Mouse (Mus musculus): Measurements from ENCODE around the gene Gchfr. TPM values are rescaled to one million over a fixed set of nuclear protein-coding genes. Genes with fewer than 3 reads are reported as not detected.

Gchfr gene
- total RNA-seq (2015; ENCODE audit: low replicate concordance), result not detected in 2 replicates
- total RNA-seq (2017; ENCODE audit: low replicate concordance), result 1.5 TPM in 1 of 2 replicates, not detected in the other

DNA sequence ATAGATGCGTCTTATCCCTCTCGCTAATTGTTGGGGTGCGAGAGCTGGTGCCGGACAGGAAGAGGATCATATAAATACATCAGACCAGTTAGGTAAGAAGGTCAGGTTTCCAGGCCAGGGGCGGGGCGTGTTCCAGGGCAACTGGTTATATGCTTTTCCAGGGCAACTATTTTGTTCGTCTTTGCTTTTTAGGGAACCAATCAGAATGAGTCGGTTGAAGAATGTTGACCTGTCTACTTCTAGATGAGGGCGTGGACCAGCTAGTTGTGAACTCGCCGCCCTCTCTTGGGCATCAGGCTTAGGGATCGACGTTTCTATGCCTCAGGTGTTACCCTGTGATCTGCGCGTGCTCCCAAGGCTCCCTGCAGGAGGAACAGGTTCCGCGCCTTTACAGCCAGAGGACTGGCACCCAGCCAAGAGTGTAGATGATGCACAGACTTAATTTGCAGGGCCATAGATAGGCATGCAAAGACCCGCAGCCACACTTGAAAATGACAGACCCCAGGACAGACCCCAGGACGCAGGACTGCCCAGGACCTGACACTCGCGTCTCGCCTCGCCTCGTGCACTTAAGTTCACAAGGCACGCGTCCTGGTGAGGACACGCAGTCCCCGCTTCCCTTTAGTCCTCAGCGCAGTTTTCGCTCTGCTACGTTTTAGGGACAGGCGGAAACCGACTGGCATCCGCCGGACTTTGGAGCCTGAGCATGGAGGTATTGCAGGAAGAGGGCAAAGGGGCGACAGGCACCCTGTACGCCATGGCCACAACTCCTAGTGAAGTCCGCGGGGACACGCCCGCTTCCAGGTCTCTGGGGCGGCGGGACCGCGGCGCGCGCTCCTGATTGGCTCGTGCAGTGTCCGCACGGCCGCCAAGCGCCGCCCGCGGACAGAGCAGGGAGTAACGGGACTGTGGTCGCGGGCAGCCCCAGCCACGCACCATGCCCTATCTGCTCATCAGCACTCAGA lies at the start of gene Gchfr:
Gene Gchfr (plus strand): TSS at position 873 of the 965 bp plus-strand sequence.
- ATAC-seq (replicated peaks; ENCODE audit: low FRiP score, poor library complexity, severe bottlenecking), result peak; percentile 86

DNA sequence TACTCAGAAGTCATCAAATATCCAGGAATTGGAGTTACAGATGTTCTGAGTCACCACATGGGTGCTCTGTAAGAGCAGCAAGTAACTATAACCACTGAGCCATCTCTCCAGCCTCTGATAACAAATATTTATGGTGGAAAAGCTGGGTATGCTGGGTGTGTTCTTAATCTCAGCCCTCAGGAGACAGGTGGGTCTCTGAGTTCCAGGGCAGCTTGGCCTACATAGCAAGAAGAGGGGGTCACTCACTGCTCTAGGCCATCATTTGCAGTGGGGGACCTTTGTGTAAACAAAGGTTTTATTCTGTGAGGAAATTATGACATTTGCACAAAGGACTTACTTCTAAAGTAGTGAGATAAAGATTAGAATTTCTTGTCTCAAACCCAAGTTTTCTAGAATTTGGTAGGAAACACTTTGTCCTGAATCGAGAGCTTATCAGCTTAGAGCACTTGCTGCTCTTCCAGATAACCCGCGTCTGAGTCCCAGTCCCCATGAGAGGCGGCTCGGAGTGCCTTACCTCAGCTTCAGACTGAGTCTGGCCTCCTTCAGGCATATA lies 31.2 kb upstream of the Gchfr start:
- ATAC-seq (replicated peaks; ENCODE audit: low FRiP score, poor library complexity, severe bottlenecking), result peak; percentile 94

DNA sequence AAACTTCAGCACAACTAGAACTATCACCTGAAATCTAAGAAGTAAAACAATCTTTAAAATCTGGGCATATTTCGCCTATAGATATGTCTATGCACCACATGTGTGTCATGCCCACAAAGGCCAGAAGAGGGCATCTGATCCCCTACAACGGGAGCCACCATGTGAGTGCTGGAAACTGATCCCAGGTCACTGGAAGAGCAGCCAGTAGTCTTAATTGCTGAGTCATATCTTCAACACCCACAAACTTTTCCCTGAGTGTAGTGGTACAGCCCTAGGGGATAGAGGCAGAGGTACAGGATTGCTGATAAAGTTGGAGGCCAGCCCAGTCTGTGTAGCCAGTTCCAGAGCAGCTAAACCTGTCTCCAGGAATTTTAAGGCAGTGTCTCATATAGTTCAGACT lies 22.4 kb upstream of the Gchfr start:
- peak; percentile 56 for ATAC-seq (replicated peaks; ENCODE audit: low FRiP score, poor library complexity, severe bottlenecking)

DNA sequence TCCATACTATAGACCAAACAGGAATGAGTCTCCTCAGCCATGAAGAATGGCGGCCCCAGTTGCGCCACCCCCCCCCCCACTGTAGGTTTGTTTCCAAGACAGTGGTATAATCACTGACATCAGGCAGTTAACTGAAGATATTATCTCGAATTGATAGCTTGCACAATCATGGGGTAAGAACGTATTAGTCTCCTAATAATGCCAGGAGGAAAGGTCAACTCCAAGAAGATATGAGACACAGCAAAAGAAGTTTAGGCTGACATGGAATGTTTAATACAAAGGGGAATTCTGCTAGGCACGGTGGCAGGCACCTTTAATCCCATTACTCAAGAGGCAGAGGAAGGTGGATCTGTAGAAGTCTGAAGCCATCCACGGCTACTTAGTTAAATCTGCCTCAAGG lies 21.1 kb upstream of the Gchfr start:
- no peak for ATAC-seq (replicated peaks; ENCODE audit: low FRiP score, poor library complexity, severe bottlenecking)

DNA sequence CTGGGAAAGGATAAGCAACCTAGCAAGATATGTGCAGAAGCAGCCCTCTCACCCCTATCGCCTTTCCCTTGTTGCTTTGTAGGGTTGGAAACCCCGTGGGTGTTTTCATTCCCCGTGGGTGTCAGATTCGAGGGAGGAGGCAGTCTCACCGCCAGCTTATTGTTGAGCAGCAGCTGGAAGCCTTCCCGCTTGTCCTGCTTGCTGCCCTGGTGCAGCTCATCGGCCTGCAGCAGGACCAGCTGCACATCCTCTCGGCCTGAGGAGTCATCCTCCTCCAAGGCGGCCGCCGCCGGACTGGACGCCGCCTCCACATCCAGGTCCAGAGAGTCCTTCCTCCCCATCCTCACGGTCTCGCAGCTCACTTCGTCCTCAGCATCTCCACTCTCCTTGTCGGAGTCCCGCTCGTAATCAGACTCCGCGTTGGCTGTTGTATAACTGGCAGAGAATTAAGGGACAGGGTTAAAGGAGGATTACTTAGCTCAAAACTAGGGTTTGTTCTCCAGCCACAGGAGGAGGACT lies 20.4 kb upstream of the Gchfr start:
- ATAC-seq (replicated peaks; ENCODE audit: low FRiP score, poor library complexity, severe bottlenecking), result no peak

DNA sequence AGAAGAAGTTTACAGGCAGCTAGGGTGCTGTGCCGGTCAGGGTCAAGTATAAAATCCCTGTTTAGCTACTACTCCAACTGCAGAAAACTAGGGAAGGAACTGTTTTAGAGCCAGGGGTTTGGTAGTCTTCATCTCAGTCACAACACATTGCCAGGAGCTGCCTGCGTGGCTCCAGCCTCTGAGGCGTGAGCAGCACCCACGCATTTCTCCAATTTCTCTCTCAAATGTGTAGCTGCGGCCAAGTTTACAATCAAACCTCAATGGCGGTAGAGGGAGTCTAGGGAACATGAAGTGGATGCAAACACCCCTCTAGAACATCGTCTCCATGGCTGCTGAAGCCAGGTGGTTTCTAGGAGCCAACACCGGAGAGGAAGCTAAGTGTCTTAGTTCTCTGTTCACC lies 19.8 kb upstream of the Gchfr start:
- no peak for ATAC-seq (replicated peaks; ENCODE audit: low FRiP score, poor library complexity, severe bottlenecking)

DNA sequence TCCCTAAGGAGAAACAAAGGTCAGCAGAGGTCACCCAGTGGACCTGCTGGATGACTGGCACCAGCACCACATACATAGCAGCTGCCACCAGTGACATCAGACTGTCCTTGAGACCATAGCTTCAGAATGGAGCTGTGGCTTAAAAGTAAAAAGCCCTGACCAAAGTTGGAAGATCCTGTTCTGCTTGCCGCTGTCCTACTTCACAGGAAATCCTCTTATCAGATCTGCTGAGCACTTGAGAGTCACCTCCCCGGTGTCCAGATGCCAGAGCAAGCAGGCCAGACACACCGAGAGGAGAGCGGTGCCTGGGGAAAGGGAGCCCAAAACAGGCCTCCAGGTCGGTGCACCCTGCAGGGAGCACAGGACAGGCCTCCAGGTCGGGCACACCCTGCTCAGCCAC lies 15.3 kb upstream of the Gchfr start:
- ATAC-seq (replicated peaks; ENCODE audit: low FRiP score, poor library complexity, severe bottlenecking), result no peak

DNA sequence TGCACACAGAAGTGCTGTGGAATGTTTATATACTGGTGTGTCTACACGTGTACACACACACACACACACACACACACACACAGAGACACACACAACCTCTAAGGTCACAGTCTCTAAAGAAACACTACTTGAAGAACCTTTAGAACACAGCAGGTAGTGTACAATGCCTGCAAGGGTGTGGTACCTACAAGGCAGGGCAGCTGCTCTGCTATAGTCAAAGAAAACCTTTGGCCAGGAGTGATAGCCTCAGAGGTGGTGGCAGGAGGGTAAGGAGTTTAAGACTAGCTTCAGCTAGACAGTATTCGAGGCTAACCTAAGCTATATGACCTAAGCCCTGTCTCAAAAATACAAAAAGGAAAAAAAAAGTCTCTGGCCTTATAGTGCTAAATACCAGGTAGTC lies 12.9 kb upstream of the Gchfr start:
- ATAC-seq (replicated peaks; ENCODE audit: low FRiP score, poor library complexity, severe bottlenecking), result 0 out of 2 replicates have a peak, but pooled peaks have one; percentile 10

DNA sequence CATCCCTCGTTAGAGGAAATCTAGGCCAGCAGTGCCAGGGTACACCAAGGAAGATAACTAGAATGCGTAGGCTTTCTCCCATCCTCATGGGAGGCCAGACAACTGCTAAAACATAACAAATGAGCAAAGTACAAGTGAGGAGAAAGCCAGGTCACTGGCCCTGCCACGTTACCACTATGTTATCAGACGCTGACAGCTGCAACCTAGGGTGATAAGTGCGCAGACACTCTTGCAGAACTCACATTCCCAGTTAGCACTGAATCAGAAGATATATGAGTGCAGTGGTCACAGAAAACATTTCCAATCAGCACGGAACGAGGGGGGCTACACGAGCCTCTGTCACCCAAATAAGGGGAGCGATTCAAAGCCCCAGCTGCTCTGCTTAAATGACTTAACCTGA lies 12.2 kb upstream of the Gchfr start:
- peak; percentile 82 for ATAC-seq (replicated peaks; ENCODE audit: low FRiP score, poor library complexity, severe bottlenecking)

DNA sequence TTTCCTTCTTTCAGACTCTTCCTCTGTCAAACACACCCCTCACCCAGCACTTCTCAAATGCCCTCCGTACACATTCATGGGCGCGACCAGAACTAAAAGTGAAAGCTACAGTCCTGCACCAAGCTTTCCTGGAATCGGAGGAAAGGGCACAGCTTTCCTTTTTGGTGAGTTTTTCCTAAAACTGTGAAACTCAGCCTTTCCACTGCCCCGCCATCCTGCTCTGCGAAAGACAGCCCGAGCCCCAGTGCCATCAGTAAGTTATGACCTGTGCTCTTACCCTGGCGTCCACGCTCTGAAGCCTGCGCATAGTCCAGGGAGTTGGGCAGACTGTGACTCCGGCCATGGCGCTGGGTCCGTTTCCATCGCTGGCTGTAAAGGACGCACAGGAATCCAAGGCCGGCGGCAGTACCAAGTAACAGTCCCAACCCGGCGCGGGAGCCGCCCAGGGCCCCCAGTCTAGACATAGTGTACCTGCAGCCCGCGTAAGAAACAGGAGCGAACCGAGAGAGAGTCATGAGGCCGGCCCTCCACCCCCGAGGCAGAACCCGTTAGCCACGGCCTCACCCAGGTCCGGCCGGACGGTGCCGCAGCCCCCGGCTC lies 11.4 kb upstream of the Gchfr start:
- peak; percentile 38 for ATAC-seq (replicated peaks; ENCODE audit: low FRiP score, poor library complexity, severe bottlenecking)

DNA sequence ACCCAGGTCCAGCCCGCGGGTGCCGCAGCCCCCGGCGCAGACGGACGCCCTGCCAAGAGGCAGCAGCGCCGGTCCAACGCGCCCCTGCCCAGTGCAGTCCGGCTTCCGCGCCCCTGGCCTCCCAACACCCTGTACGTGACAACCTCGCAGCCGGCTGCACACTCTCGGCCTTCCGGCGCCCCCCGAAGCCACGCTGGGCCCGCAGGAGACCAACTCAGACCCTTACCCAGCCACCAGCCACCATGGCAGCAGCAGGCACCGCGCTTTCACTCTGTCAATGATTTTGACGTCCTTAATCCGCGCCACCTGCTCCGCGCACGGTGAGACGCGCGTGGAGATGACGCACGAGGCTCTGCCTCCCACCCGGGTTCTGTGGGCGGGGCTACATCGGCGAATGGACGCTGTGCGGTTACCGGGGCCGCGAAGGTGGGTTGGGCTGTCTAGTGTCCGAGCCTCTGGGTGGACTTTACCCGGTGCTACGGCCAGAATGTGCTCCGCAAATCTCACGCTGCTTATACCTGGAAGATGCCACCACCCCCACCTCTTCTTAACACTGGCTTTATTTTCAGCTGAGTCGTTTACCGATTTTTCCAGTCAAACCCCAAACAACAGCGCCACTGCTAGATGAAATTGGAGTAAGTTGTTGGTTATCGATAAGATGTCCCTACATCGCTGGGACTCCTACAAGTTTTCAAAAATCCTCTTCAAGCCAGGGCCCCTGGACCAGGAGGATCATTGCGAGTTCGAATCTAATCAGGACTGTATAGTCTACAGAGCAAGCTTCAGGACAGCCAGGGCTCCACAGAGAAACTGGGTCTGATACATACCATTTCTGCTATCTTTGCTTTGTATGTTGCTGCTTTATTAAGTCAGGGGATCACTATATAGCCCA lies 10.6 kb upstream of the Gchfr start, which contains the start of gene Rmdn3:
Gene Rmdn3 (minus strand): TSS at position 354 of the 892 bp plus-strand sequence.
- peak; percentile 80 for ATAC-seq (replicated peaks; ENCODE audit: low FRiP score, poor library complexity, severe bottlenecking)

DNA sequence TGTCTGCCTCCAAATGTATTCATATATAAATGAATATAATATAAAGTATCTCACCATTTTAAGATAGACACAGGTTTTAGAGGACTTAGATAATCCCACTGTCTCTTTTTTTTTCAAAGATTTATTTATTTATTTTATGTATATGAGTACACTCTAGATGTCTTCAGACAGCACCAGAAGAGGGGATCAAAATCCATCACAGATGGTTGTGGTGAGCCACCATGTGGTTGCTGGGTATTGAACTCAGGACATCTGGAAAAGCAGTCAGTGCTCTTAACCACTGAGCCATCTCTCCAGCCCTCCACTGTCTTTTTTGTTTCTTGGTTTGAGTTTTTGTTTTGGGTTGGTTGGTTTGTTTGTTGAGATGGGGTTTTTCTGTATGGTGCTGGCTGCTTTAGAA lies 9.7 kb upstream of the Gchfr start:
- no peak for ATAC-seq (replicated peaks; ENCODE audit: low FRiP score, poor library complexity, severe bottlenecking)

DNA sequence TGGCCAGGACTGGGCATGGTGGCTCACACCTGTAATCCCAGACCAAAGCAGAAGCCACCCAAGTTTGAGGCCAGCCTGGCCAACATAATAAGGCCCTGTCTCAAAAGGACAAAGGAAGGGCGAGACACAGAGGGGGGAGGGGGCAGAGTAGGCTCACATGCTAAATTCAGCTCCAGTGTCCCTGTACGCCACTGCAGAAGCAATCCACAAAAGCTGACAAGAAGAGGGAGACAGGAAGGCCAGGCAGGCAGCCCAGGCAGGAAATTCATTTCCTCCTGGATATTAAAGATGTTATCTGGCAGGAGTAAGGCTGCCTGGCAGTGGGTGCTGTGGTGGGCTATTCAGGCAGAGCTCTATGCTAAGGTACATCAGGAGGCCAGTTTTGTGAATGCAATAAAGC lies 6.3 kb upstream of the Gchfr start:
- ATAC-seq (replicated peaks; ENCODE audit: low FRiP score, poor library complexity, severe bottlenecking), result no peak

DNA sequence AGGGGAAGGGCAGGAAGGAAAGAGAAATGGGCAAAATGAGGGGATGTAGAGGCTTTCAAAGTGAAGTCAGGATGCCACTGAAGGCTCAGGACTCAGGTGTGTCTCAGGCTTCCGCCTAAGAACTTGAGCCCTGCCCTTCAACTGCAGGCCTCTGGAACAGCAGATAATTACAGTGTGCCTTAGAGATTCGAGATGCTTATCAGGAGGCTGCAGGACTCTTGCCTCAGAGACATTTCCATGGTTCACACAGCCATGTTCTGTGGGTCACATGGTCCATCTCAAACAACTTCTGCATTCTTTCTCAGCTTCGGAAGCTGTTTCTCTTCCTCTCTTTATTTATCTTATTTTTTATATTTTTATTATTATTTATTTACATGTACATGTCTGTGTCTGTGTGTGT lies 4.4 kb upstream of the Gchfr start:
- no peak for ATAC-seq (replicated peaks; ENCODE audit: low FRiP score, poor library complexity, severe bottlenecking)

DNA sequence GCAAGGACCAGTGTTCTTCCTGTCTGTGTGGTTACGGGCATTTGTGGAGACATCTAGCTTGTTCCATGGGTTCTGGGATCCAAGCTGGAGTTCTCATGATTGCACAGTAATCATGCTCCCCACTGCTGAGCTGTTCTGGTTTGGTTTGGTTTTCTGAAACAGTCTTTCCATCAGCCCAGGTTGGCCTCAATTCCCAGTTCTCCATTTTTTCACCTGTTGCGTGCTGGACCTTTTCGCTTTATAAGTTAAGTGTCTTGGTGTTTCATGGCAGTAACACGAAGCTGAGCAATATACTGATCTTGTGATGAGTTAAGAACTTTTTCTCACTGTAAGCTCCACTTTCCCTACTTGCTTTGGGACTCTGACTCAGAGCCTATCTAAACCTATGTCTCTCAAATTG lies 3.6 kb upstream of the Gchfr start:
- ATAC-seq (replicated peaks; ENCODE audit: low FRiP score, poor library complexity, severe bottlenecking), result no peak

DNA sequence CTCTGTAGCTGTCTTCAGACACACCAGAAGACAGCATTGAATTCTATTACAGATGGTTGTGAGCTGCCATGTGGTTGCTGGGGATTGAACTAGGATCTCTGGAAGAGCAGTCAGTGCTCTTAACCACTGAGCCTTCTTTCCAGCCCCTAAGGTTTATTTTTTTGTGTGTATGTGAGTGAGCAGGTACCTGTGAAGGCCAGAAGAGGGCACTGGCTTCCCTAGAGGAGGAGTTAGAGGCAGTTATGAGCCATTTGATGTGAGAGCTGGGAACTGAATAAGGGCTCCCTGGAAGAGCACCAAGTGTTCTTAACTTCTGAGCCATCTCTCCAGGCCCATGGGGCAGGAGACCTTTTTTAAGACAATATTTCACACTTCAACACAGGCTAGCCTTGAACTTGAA lies 2.2 kb upstream of the Gchfr start:
- no peak for ATAC-seq (replicated peaks; ENCODE audit: low FRiP score, poor library complexity, severe bottlenecking)

DNA sequence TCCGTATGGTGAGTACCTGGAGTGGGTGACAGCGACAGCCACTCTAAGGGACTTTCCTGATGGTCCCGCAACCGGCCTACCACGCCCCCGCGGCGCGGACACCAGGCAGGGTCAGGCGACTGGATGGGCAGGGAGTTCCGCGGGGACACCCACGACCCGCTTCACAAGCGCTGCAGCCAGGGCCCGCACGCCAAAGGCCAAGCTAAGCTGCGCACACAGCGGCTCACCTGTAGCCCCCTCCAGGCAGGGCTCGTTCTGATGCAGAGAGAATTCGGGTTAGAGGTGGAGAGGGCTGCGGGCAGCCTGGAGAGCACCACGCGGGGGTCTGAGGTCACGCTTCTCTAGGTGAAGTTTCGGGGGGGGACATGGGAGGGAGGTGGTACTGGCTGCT lies 288 bp downstream of the Gchfr start:
- no peak for ATAC-seq (replicated peaks; ENCODE audit: low FRiP score, poor library complexity, severe bottlenecking)

DNA sequence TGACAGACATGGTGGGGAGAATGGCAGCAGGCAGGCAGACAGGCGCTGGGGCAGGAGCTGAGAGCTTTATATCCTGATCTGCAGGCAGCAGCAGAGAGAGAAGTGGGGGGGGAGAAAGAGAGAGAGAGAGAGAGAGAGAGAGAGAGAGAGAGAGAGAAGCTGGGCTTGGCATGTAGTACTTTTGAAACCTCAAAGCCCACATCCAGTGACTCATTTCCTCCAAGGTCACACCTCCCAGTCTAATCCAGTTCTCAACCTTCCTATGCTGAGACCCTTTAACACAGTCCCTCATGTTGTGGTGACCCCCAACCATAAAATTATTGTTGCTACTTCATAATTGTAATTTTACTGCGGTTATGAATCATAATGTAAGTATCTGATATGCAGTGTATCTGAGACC lies 2.7 kb downstream of the Gchfr start:
- ATAC-seq (replicated peaks; ENCODE audit: low FRiP score, poor library complexity, severe bottlenecking), result no peak

DNA sequence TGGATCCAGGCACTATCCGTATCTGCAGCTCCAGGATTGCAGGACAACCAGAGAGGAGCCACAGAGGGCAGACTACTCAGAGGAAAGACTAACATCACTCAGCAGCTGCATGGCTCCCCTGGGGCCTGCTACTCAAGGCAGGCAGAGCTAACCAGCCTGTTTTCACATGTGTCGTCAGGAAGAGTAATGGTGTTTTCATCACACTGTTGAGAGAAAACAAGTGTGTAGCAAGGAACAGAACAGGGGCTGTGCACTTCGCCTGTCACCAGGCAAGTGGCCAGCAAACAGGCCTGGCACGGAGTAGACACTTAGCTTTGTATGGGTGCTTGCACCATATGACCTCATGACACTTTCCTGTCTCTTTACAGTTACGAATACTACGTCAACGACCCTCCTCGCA lies 4.0 kb downstream of the Gchfr start:
- no peak for ATAC-seq (replicated peaks; ENCODE audit: low FRiP score, poor library complexity, severe bottlenecking)

DNA sequence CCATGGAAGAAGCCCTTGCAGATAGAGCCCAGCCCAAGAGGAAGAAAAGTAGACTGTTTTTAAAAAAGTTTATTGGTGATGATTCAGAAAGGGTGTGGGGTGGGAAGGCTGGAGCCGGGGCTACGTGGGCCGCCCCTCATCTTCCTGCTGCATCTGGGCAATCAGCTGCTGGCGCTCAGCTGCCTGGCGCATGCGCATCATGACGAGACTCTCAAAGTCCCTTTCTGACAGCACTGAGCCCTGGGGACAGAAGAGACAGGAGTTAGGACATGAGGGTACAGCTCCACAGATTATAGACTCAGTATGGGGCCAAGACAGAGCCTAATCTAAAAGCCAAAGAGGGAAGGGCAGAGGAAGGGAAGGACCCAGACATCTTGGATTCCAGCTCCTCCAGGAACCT lies 4.9 kb downstream of the Gchfr start:
- no peak for ATAC-seq (replicated peaks; ENCODE audit: low FRiP score, poor library complexity, severe bottlenecking)

All from erythroblast, adult 5-6 weeks (primary cell).